ENCODE assay signal across 9 mouse cellular contexts in genomic region chr8:95346643-95347545, GRCm38 (mm10). TPM values are rescaled to one million over a fixed set of nuclear protein-coding genes. Genes with fewer than 3 reads are reported as not detected.
DNase-seq lines count a peak whose midpoint lies in the region; ATAC-seq and TF ChIP-seq lines count a peak whose summit lies in the region.
"Had no signal": no experiment of that assay in that cellular context is flagged by ENCODE, and none has a peak within 500 bp of the region (broad histone marks: within the 10 kb centered on the region; RNA-seq: fewer than 3 reads in every experiment).

No protein-coding gene starts in this region.

- H3K36me3 ChIP-seq in forebrain, embryonic 12.5 days (replicated peaks) = peaks cover 16% of the 10 kb centered on the region

- WGBS in cerebellum, adult 2 months = 15% methylated on average over 8 of the region's 8 CpGs
- WGBS in forebrain, embryonic 12.5 days = 39% methylated on average over 8 of the region's 8 CpGs

- H3K4me3 ChIP-seq in cerebellum, adult 2 months (replicated peaks; ENCODE audit: insufficient read depth, low read depth, low read length) = no peak overlapping the region
- no peak overlapping the region for H3K4me3 ChIP-seq in forebrain, embryonic 12.5 days (replicated peaks)
- no peak overlapping the region for H3K4me3 ChIP-seq in layer of hippocampus, adult 2 months

- peak; percentile 27 to 44 for DNase-seq in cerebellum, adult 2 months
- DNase-seq in cerebellum, adult 9-11 months = no peak
- peak; percentile 58 for DNase-seq in adrenal gland, postnatal 25 days
- peak; percentile 65 to 87 for DNase-seq in layer of hippocampus, adult 2 months (ENCODE audit: low spot score in 2 of 2)
- DNase-seq in lung, postnatal 10 days = peak; percentile 85
- peak; percentile 72 for DNase-seq in retina, postnatal 7 days (ENCODE audit: low read depth, low spot score)

- H3K27me3 ChIP-seq in cerebellum, adult 2 months (ENCODE audit: control insufficient read depth, insufficient read depth, low read length) = no peaks in the 10 kb centered on the region
- 0 out of 2 replicates have a peak, but pooled peaks cover 4% of the 10 kb centered on the region for H3K27me3 ChIP-seq in forebrain, embryonic 12.5 days

- H3K9me3 ChIP-seq in forebrain, embryonic 12.5 days = no peaks in the 10 kb centered on the region

- no peak overlapping the region for H3K9ac ChIP-seq in forebrain, embryonic 12.5 days

- H3K27ac ChIP-seq in cerebellum, adult 2 months (ENCODE audit: insufficient read depth, low read length) = no peak overlapping the region
- H3K27ac ChIP-seq in forebrain, embryonic 12.5 days = no peak overlapping the region
- peak overlapping the region; percentile 63 for H3K27ac ChIP-seq in layer of hippocampus, adult 2 months
- H3K27ac ChIP-seq: macrophage had no signal

- H3K4me2 ChIP-seq in forebrain, embryonic 12.5 days = no peak overlapping the region

- peaks cover 4% of the 10 kb centered on the region; the same call in 1 of the 2 replicates for H3K4me1 ChIP-seq in cerebellum, adult 2 months (ENCODE audit: control insufficient read depth, insufficient read depth, low read length)
- H3K4me1 ChIP-seq in forebrain, embryonic 12.5 days = peaks cover 15% of the 10 kb centered on the region

- TF ChIP-seq CTCF in cerebellum, adult 2 months (IDR thresholded peaks at IDR 0.05; ENCODE audit: borderline replicate concordance, insufficient read depth, low read depth, low read length) = peak; percentile 61; the same call in 1 of the 2 replicates
- TF ChIP-seq CTCF in layer of hippocampus, adult 2 months (conservative IDR thresholded peaks at IDR 0.05) = peak; percentile 91

- peak; percentile 66 for ATAC-seq in forebrain, embryonic 12.5 days (ENCODE audit: low FRiP score)
- ATAC-seq in hematopoietic stem cell, adult 5-6 weeks (replicated peaks in 1 of 2; ENCODE audit: insufficient read depth in 1 of 2, low FRiP score in 2 of 2, low TSS enrichment in 1 of 2, low read depth in 1 of 2, poor library complexity in 2 of 2, severe bottlenecking in 2 of 2) = peak; percentile 43 to 62; a peak in 3 of 4 replicates

- no peak for TF ChIP-seq POLR2A in cerebellum, adult 2 months (IDR thresholded peaks at IDR 0.05; ENCODE audit: borderline replicate concordance, insufficient read depth, low read length)

RNA-seq across cellular contexts. Expression of gene Mmp15, which starts 5.2 kb away (rescaled TPM):
- 10.6 and 12.1 TPM in 2 replicates for polyA plus RNA-seq in cerebellum, adult 2 months (2012; rRNA removed)
- total RNA-seq in adrenal gland, postnatal 25 days (2021) = 8.7 and 10.5 TPM in 2 replicates
- polyA plus RNA-seq in forebrain, embryonic 12.5 days (2016; fragmentation: Nextera tagmentation; extraction: Ambion mirVana) = 22.8 and 24.6 TPM in 2 replicates
- 0.94 and 1.6 TPM in 2 replicates for total RNA-seq in hematopoietic stem cell, adult 5-6 weeks (2017)
- 10 to 100 TPM; 13.1 to 14.9 TPM for total RNA-seq in layer of hippocampus, adult 2 months (2021)

RNA-seq across cellular contexts. Expression of gene Usb1, which starts 14.8 kb away (rescaled TPM):
- polyA plus RNA-seq in cerebellum, adult 2 months (2012; rRNA removed) = 12.4 and 14.2 TPM in 2 replicates
- total RNA-seq in adrenal gland, postnatal 25 days (2021) = 22.4 and 23.0 TPM in 2 replicates
- 41.7 and 42.5 TPM in 2 replicates for polyA plus RNA-seq in forebrain, embryonic 12.5 days (2016; fragmentation: Nextera tagmentation; extraction: Ambion mirVana)
- total RNA-seq in hematopoietic stem cell, adult 5-6 weeks (2017) = 21.8 and 22.5 TPM in 2 replicates
- total RNA-seq in layer of hippocampus, adult 2 months (2021) = 10 to 100 TPM in 1 of 2 experiments, 1 to 10 TPM in 1; 9.8 to 13.1 TPM

RNA-seq across cellular contexts. Expression of gene Zfp319, which starts 15.1 kb away (rescaled TPM):
- polyA plus RNA-seq in cerebellum, adult 2 months (2012; rRNA removed) = 11.0 and 11.6 TPM in 2 replicates
- 11.3 and 13.6 TPM in 2 replicates for total RNA-seq in adrenal gland, postnatal 25 days (2021)
- 18.1 and 20.1 TPM in 2 replicates for polyA plus RNA-seq in forebrain, embryonic 12.5 days (2016; fragmentation: Nextera tagmentation; extraction: Ambion mirVana)
- total RNA-seq in hematopoietic stem cell, adult 5-6 weeks (2017) = 4.4 TPM in 2 replicates
- 10 to 100 TPM; 15.0 to 16.7 TPM for total RNA-seq in layer of hippocampus, adult 2 months (2021)

RNA-seq across cellular contexts. Expression of gene Tepp, which starts 36.5 kb away (rescaled TPM):
- polyA plus RNA-seq in cerebellum, adult 2 months (2012; rRNA removed) = 0.18 and 0.89 TPM in 2 replicates
- 0.76 TPM in 1 of 2 replicates, not detected in the other for total RNA-seq in adrenal gland, postnatal 25 days (2021)
- polyA plus RNA-seq in forebrain, embryonic 12.5 days (2016; fragmentation: Nextera tagmentation; extraction: Ambion mirVana) = not detected in 2 replicates
- not detected in 2 replicates for total RNA-seq in hematopoietic stem cell, adult 5-6 weeks (2017)
- total RNA-seq in layer of hippocampus, adult 2 months (2021) = under 1 TPM in 1 of 2 experiments, not detected in 1; 0.67 TPM
- polyA plus RNA-seq: macrophage had no signal

RNA-seq across cellular contexts. Expression of gene Cngb1, which starts 40.5 kb away (rescaled TPM):
- polyA plus RNA-seq in cerebellum, adult 2 months (2012; rRNA removed) = 0.41 and 0.54 TPM in 2 replicates
- 0.52 and 1.6 TPM in 2 replicates for total RNA-seq in adrenal gland, postnatal 25 days (2021)
- 0.38 and 0.40 TPM in 2 replicates for polyA plus RNA-seq in forebrain, embryonic 12.5 days (2016; fragmentation: Nextera tagmentation; extraction: Ambion mirVana)
- 7.8 and 18.6 TPM in 2 replicates for total RNA-seq in hematopoietic stem cell, adult 5-6 weeks (2017)
- under 1 TPM; 0.84 to 0.93 TPM for total RNA-seq in layer of hippocampus, adult 2 months (2021)
